Mouse (Mus musculus) olfactory bulb, adult 2 months (tissue): ENCODE data around the gene Eva1a. TPM values are rescaled to one million over a fixed set of nuclear protein-coding genes. Genes with fewer than 3 reads are reported as not detected.

Source experiments
- H3K27ac ChIP-seq: fragments of 200-500 bp; 2 replicates; pipeline ENCODE4 v1.5.1; 2012; ENCODE audit warnings: low read depth, low read length; ENCODE audit not compliant: insufficient read depth
- H3K4me1 ChIP-seq: fragments of 200-500 bp; 2 replicates; pipeline ENCODE4 v1.6.1; 2012; ENCODE audit warnings: low read length; ENCODE audit not compliant: control insufficient read depth, insufficient read depth
- H3K4me3 ChIP-seq: fragments of 200-500 bp; 2 replicates; pipeline ENCODE4 v1.5.1; 2012; ENCODE audit warnings: mild to moderate bottlenecking, low read depth, low read length, moderate library complexity; ENCODE audit not compliant: insufficient read depth
- CTCF ChIP-seq: fragments of 200-500 bp; IDR thresholded peaks from 2 replicates; pipeline ENCODE4 v1.5.1; 2012; ENCODE audit warnings: low read depth, mild to moderate bottlenecking, low read length, moderate library complexity; ENCODE audit not compliant: insufficient read depth
- POLR2A ChIP-seq: fragments of 200-500 bp; IDR thresholded peaks from 2 replicates; pipeline ENCODE4 v1.6.1; 2012; ENCODE audit warnings: mild to moderate bottlenecking, low read depth, low read length, moderate library complexity; ENCODE audit not compliant: insufficient read depth
- WGBS: fragments of 180-500 bp; shearing (Covaris S2); methylation state at CpG from one replicate; pipeline ENCODE4 v1.1.7; 2018; 5-methylcytosine and 5-hydroxymethylcytosine counted together
- polyA plus RNA-seq: library from polyadenylated mRNA; stranded (reverse); fragments of >200 nt; gene quantifications from 2 replicates; pipeline ENCODE4 v1.2.4, GENCODE M21; 2012; ENCODE audit warnings: low replicate concordance; ENCODE audit not compliant: missing spikeins, insufficient read depth, insufficient read length

Eva1a gene
- polyA plus RNA-seq, 1 experiment: not detected

- under 1% methylated on average over 49 of the region's 50 CpGs for WGBS
- 0 out of 2 replicates have a peak overlapping the region, but pooled peaks have one; percentile 7 for H3K27ac ChIP-seq
- H3K4me1 ChIP-seq: peaks cover 3% of the 10 kb centered on the region; the same call in 1 of the 2 replicates
- TF ChIP-seq CTCF: no peak
- no peak for TF ChIP-seq POLR2A
- peak overlapping the region; percentile 44 for H3K4me3 ChIP-seq
Measured at GRCm38 (mm10) chr6:82041488-82042295, 849 bp downstream of the Eva1a start.

- WGBS: 1% methylated on average over 35 of the region's 35 CpGs
- Histone ChIP-seq H3K27ac (0 out of 2 replicates have a peak overlapping the region, but pooled peaks have one; percentile 7), H3K4me1 (peaks cover 3% of the 10 kb centered on the region; the same call in 1 of the 2 replicates), H3K4me3 (peak overlapping the region; percentile 44)
- no peak for TF ChIP-seq POLR2A
- TF ChIP-seq CTCF: no peak
Measured at GRCm38 (mm10) chr6:82042296-82043125, 1.7 kb downstream of the Eva1a start.

GRCm38 (mm10) chr6:82043634-82044033, 2.8 kb downstream of the Eva1a start:
- no peak for TF ChIP-seq CTCF
- TF ChIP-seq POLR2A: no peak
- H3K4me3 ChIP-seq: no peak overlapping the region
- 79% methylated on average over 4 of the region's 4 CpGs for WGBS
- no peak overlapping the region for H3K27ac ChIP-seq
- H3K4me1 ChIP-seq: peaks cover 3% of the 10 kb centered on the region; the same call in 1 of the 2 replicates

- TF ChIP-seq CTCF: no peak
- no peak for TF ChIP-seq POLR2A
- WGBS: 82% methylated on average over 4 of the region's 4 CpGs
Measured at GRCm38 (mm10) chr6:82044509-82044908, 3.7 kb downstream of the Eva1a start.

GRCm38 (mm10) chr6:82047977-82048376, 7.1 kb downstream of the Eva1a start:
- WGBS: 73% methylated on average over 6 of the region's 6 CpGs
- TF ChIP-seq POLR2A: no peak
- no peak for TF ChIP-seq CTCF
- Histone ChIP-seq H3K4me3 (no peak overlapping the region), H3K4me1 (peaks cover under 1% of the 10 kb centered on the region; the same call in 1 of the 2 replicates), H3K27ac (no peak overlapping the region)

More at GRCm38 (mm10) chr6:82044509-82044908, 3.7 kb downstream of the Eva1a start:
- no peak overlapping the region for H3K27ac ChIP-seq
- no peak overlapping the region for H3K4me3 ChIP-seq
- peaks cover 3% of the 10 kb centered on the region; the same call in 1 of the 2 replicates for H3K4me1 ChIP-seq

GRCm38 (mm10) chr6:82050201-82050600, 9.4 kb downstream of the Eva1a start:
- Histone ChIP-seq H3K4me1 (no peaks in the 10 kb centered on the region; the same call in 1 of the 2 replicates), H3K4me3 (no peak overlapping the region), H3K27ac (no peak overlapping the region)
- TF ChIP-seq CTCF: no peak
- TF ChIP-seq POLR2A: no peak
- 62% methylated on average over 9 of the region's 9 CpGs for WGBS

- no peak overlapping the region for H3K4me3 ChIP-seq
- no peak overlapping the region for H3K27ac ChIP-seq
- no peak for TF ChIP-seq CTCF
- no peak for TF ChIP-seq POLR2A
- 80% methylated on average over 8 of the region's 8 CpGs for WGBS
- no peaks in the 10 kb centered on the region; the same call in 1 of the 2 replicates for H3K4me1 ChIP-seq
Measured at GRCm38 (mm10) chr6:82051569-82051968, 10.7 kb downstream of the Eva1a start.

- Histone ChIP-seq H3K4me3 (no peak overlapping the region), H3K27ac (no peak overlapping the region), H3K4me1 (no peaks in the 10 kb centered on the region; the same call in 1 of the 2 replicates)
- WGBS: 88% methylated on average over 6 of the region's 6 CpGs
- TF ChIP-seq CTCF (no peak), POLR2A (no peak)
Measured at GRCm38 (mm10) chr6:82052047-82052725, 11.3 kb downstream of the Eva1a start.
